Comparison of ENCODE assay signal across 10 mouse cellular contexts in genomic region chr2:127539494-127539893, GRCm38 (mm10). TPM values are rescaled to one million over a fixed set of nuclear protein-coding genes. Genes with fewer than 3 reads are reported as not detected.
DNase-seq lines count a peak whose midpoint lies in the region; ATAC-seq and TF ChIP-seq lines count a peak whose summit lies in the region.
"Had no signal": no experiment of that assay in that cellular context is flagged by ENCODE, and none has a peak within 500 bp of the region (broad histone marks: within the 10 kb centered on the region; RNA-seq: fewer than 3 reads in every experiment).

No protein-coding gene starts in this region.

- H3K4me1 ChIP-seq in kidney, embryonic 16.5 days (ENCODE audit: insufficient read depth, low read length) = no peaks in the 10 kb centered on the region
- no peaks in the 10 kb centered on the region for H3K4me1 ChIP-seq in CH12.LX (ENCODE audit: control insufficient read depth in 1 of 2, insufficient read depth in 2 of 2)

- peaks cover 34% of the 10 kb centered on the region for H3K27me3 ChIP-seq in kidney, embryonic 16.5 days (ENCODE audit: insufficient read depth, low read length)
- H3K27me3 ChIP-seq in CH12.LX (replicated peaks) = peaks cover 97% of the 10 kb centered on the region

- no peaks in the 10 kb centered on the region for H3K9me3 ChIP-seq in kidney, embryonic 16.5 days (ENCODE audit: low read length)
- H3K9me3 ChIP-seq in CH12.LX (replicated peaks; ENCODE audit: low read length) = no peaks in the 10 kb centered on the region
- H3K9me3 ChIP-seq: heart, embryonic 12.5 days had no signal

- peak; percentile 16 for TF ChIP-seq RAD21 in CH12.LX (IDR thresholded peaks at IDR 0.05; ENCODE audit: low read depth, low read length)

- ATAC-seq in kidney, embryonic 16.5 days (ENCODE audit: low FRiP score, low TSS enrichment) = 0 out of 2 replicates have a peak, but pooled peaks have one; percentile 16

- dilution Hi-C loops in CH12.LX (cut with MboI; ENCODE audit: extremely low pct_ligation_motif_present, extremely low pct_unique_long_range_greater_than_20kb, low sequenced_read_pairs) = no loop called here

- no peak for TF ChIP-seq POLR2A in CH12.LX (IDR thresholded peaks at IDR 0.05; ENCODE audit: low read depth, low read length)

- TF ChIP-seq CTCF in CH12.LX (conservative IDR thresholded peaks at IDR 0.05 in 1 of 2, IDR thresholded peaks at IDR 0.05 in 1 of 2; ENCODE audit: low read depth in 2 of 2, low read length in 2 of 2) = peak; percentile 26 to 55; a peak in 2 of 4 replicates

- no peak for DNase-seq in kidney, adult 11 months
- DNase-seq in CH12.LX (ENCODE audit: extremely low read depth) (peak; percentile 37), NIH3T3 (ENCODE audit: low read depth) (peak; percentile 22)
- DNase-seq in embryo, embryonic 10.5 days (ENCODE audit: low spot score) = peak; percentile 37
- DNase-seq in right cerebral cortex, postnatal 10 days (ENCODE audit: low spot score in 2 of 2) = no peak
- no peak for DNase-seq in heart, adult 8-10 months (ENCODE audit: low spot score)
- no peak for DNase-seq in layer of hippocampus, adult 18-20 months (ENCODE audit: low spot score in 2 of 2)

- no peak overlapping the region for H3K4me2 ChIP-seq in kidney, embryonic 16.5 days (replicated peaks; ENCODE audit: low read depth, low read length)
- no peak overlapping the region for H3K4me2 ChIP-seq in CH12.LX (ENCODE audit: insufficient read depth, low read depth, poor library complexity, severe bottlenecking)
- H3K4me2 ChIP-seq: heart, embryonic 12.5 days had no signal

- no peaks in the 10 kb centered on the region for H3K36me3 ChIP-seq in kidney, embryonic 16.5 days (ENCODE audit: insufficient read depth, low read length)
- H3K36me3 ChIP-seq in CH12.LX (replicated peaks in 1 of 2; ENCODE audit: control insufficient read depth in 1 of 2, insufficient read depth in 1 of 2, low read length in 1 of 2) = no peaks in the 10 kb centered on the region
- H3K36me3 ChIP-seq: heart, embryonic 12.5 days had no signal

- H3K27ac ChIP-seq in kidney, embryonic 16.5 days (ENCODE audit: low read length) = no peak overlapping the region
- H3K27ac ChIP-seq in CH12.LX (ENCODE audit: insufficient read depth, low read depth) = no peak overlapping the region

- H3K4me3 ChIP-seq in kidney, embryonic 16.5 days (ENCODE audit: low read length) = no peak overlapping the region
- H3K4me3 ChIP-seq in CH12.LX (replicated peaks in 1 of 3; ENCODE audit: low read depth in 2 of 3, low read length in 2 of 3, poor library complexity in 1 of 3) = no peak overlapping the region
- H3K4me3 ChIP-seq: heart, embryonic 12.5 days; myocyte had no signal

- in situ Hi-C loops in CH12.LX (cut with MboI; ENCODE audit: low pct_ligation_motif_present, low pct_unique_long_range_greater_than_20kb, low sequenced_read_pairs) = no loop called here

- no peak for TF ChIP-seq EP300 in CH12.LX (IDR thresholded peaks at IDR 0.05; ENCODE audit: low read length)

- 21% methylated on average over 4 of the region's 4 CpGs for WGBS in kidney, embryonic 16.5 days

- no peaks in the 10 kb centered on the region for H3K79me2 ChIP-seq in CH12.LX (replicated peaks; ENCODE audit: control insufficient read depth, extremely low read depth, insufficient read depth, poor library complexity, severe bottlenecking)

- no peak overlapping the region for H3K9ac ChIP-seq in kidney, embryonic 16.5 days (replicated peaks; ENCODE audit: low read length)
- H3K9ac ChIP-seq in CH12.LX (ENCODE audit: insufficient read depth, low read depth) = no peak overlapping the region
- H3K9ac ChIP-seq: heart, embryonic 12.5 days had no signal

TF ChIP-seq in CH12.LX, 34 proteins besides CTCF, POLR2A, EP300 and RAD21:
- TF ChIP-seq SMC3 (IDR thresholded peaks at IDR 0.05; ENCODE audit: low read depth, low read length) (peak; percentile 38), NRF1 (IDR thresholded peaks at IDR 0.05; ENCODE audit: low read depth, low read length) (no peak)

RNA-seq across cellular contexts. Expression of gene Prom2, which starts 1.8 kb away (rescaled TPM):
- 2.7 and 3.0 TPM in 2 replicates for polyA plus RNA-seq in kidney, embryonic 16.5 days (2015; fragmentation: Nextera tagmentation; extraction: Ambion mirVana)
- total RNA-seq in CH12.LX (2012; rRNA removed) (not detected in 2 replicates), CH12.LX (2014; rRNA removed) (not detected in 2 replicates)
- polyA plus RNA-seq in CH12.LX (2012; ENCODE audit: insufficient read length, low read depth) = not detected in 2 replicates
- total RNA-seq in heart, adult 8-10 months (2022) = under 1 TPM; 0.12 to 0.88 (median 0.25) TPM
- total RNA-seq in layer of hippocampus, adult 18-20 months (2021) = under 1 TPM in 1 of 2 experiments, not detected in 1; 0.27 TPM
- polyA plus RNA-seq: myocyte had no signal

RNA-seq across cellular contexts. Expression of gene Kcnip3, which starts 17.6 kb away (rescaled TPM):
- 3.4 and 4.7 TPM in 2 replicates for polyA plus RNA-seq in kidney, embryonic 16.5 days (2015; fragmentation: Nextera tagmentation; extraction: Ambion mirVana)
- total RNA-seq in CH12.LX (2012; rRNA removed) (not detected in 2 replicates), CH12.LX (2014; rRNA removed) (not detected in 2 replicates)
- not detected in 2 replicates for polyA plus RNA-seq in CH12.LX (2012; ENCODE audit: insufficient read length, low read depth)
- 1 to 10 TPM in 3 of 4 experiments, under 1 TPM in 1; 0.86 to 1.3 (median 1.2) TPM for total RNA-seq in heart, adult 8-10 months (2022)
- total RNA-seq in layer of hippocampus, adult 18-20 months (2021) = 10 to 100 TPM; 61.3 to 70.6 TPM

RNA-seq across cellular contexts. Expression of gene Zfp661, which starts 47.4 kb away (rescaled TPM):
- 5.1 and 5.6 TPM in 2 replicates for polyA plus RNA-seq in kidney, embryonic 16.5 days (2015; fragmentation: Nextera tagmentation; extraction: Ambion mirVana)
- total RNA-seq in CH12.LX (2012; rRNA removed) = 4.1 and 4.7 TPM in 2 replicates
- total RNA-seq in CH12.LX (2014; rRNA removed) = 5.9 and 6.7 TPM in 2 replicates
- polyA plus RNA-seq in CH12.LX (2012; ENCODE audit: insufficient read length, low read depth) = 2.5 and 3.2 TPM in 2 replicates
- total RNA-seq in heart, adult 8-10 months (2022) = 1 to 10 TPM; 1.1 to 1.9 (median 1.6) TPM
- 1 to 10 TPM; 8.4 to 8.8 TPM for total RNA-seq in layer of hippocampus, adult 18-20 months (2021)

RNA-seq across cellular contexts. Expression of gene Mrps5, which starts 47.5 kb away (rescaled TPM):
- polyA plus RNA-seq in kidney, embryonic 16.5 days (2015; fragmentation: Nextera tagmentation; extraction: Ambion mirVana) = 147 and 148 TPM in 2 replicates
- total RNA-seq in CH12.LX (2012; rRNA removed) (173 and 188 TPM in 2 replicates), CH12.LX (2014; rRNA removed) (144 and 186 TPM in 2 replicates)
- polyA plus RNA-seq in CH12.LX (2012; ENCODE audit: insufficient read length, low read depth) = 210 and 278 TPM in 2 replicates
- total RNA-seq in heart, adult 8-10 months (2022) = 10 to 100 TPM; 82.2 to 90.5 (median 86.5) TPM
- 10 to 100 TPM; 82.9 to 94.5 TPM for total RNA-seq in layer of hippocampus, adult 18-20 months (2021)

Comparison
In these comparisons a context has a peak if more than half of its experiments do, and no peak if none do; other contexts are left out.
1. DNase-seq: peak in CH12.LX (single experiment), NIH3T3 (single experiment) and embryo, embryonic 10.5 days (single experiment); none in kidney, adult 11 months (single experiment), right cerebral cortex, postnatal 10 days (0 of 2), heart, adult 8-10 months (single experiment) and layer of hippocampus, adult 18-20 months (0 of 2).
2. RNA of gene Kcnip3, which starts 17.6 kb away (total RNA-seq): 61.3 to 70.6 TPM in layer of hippocampus, adult 18-20 months; 0.86 to 1.3 TPM in heart, adult 8-10 months and not detected in CH12.LX; every median in the first group is over 10 times any median in the second.